Mouse (Mus musculus): ENCODE measurements around the gene Cd83.

DNA sequence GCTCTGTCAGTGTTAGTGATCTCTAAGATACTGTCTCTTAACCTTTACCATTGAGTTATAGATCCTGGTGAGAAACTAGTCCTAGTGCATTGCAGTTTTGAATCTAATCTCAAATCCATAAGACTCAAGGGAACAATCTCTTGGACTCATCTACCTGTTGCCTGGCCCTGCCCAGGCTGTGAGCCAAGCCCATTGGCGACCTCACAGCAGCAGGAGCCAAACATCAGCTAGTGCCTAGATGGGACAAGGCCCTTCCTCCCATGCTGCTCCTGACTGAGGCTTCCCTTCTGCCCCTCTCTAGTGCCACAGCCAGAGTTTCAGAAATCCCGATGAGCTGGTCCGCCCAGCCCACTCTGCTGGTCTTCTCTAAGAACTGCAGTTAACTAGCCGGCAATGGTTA, 14.1 kb downstream of the Cd83 start:
- TF ChIP-seq GATA1 (IDR thresholded peaks at IDR 0.05; ENCODE audit: borderline replicate concordance, low read length), result no peak
- TF ChIP-seq FLI1 (IDR thresholded peaks at IDR 0.05; ENCODE audit: low read length), result no peak

Data from megakaryocyte, embryonic 14.5 days (primary cell).